Mouse (Mus musculus) stomach, embryonic 14.5 days (tissue): ENCODE results near the gene Trabd2b. TPM values are rescaled to one million over a fixed set of nuclear protein-coding genes. Genes with fewer than 3 reads are reported as not detected.

Experiments used
- ATAC-seq: fragments of 200-750 bp; cut with Nextera tagmentation; 2 replicates; pipeline ENCODE4 v1.8.0; 2017; ENCODE audit warnings: low read depth, moderate TSS enrichment; ENCODE audit not compliant: insufficient number of reproducible peaks, insufficient read depth, low FRiP score
- H3K27ac ChIP-seq: fragments of 300-500 bp; sonication (generic); 2 replicates; pipeline ENCODE4 v1.5.1; 2014; ENCODE audit warnings: mild to moderate bottlenecking, low read length, moderate library complexity, mixed read lengths
- H3K27me3 ChIP-seq: fragments of 300-500 bp; sonication (generic); 2 replicates; pipeline ENCODE4 v1.6.1; 2014; ENCODE audit warnings: low read length, control low read depth, mixed read lengths; ENCODE audit not compliant: control insufficient read depth, insufficient read depth
- H3K36me3 ChIP-seq: fragments of 300-500 bp; sonication (generic); 2 replicates; pipeline ENCODE4 v1.6.1; 2014; ENCODE audit warnings: mild to moderate bottlenecking, control low read depth, low read length, moderate library complexity, mixed read lengths; ENCODE audit not compliant: control insufficient read depth, insufficient read depth
- H3K4me1 ChIP-seq: fragments of 300-500 bp; sonication (generic); 2 replicates; pipeline ENCODE4 v1.6.1; 2014; ENCODE audit warnings: low read length, control low read depth, mixed read lengths; ENCODE audit not compliant: control insufficient read depth, insufficient read depth
- H3K4me2 ChIP-seq: fragments of 300-500 bp; sonication (generic); replicated peaks from 2 replicates; pipeline ENCODE4 v1.6.1; 2014; ENCODE audit warnings: low read depth, low read length, control low read depth
- H3K4me3 ChIP-seq: fragments of 300-500 bp; sonication (generic); 2 replicates; pipeline ENCODE4 v1.5.1; 2014; ENCODE audit warnings: low read depth, low read length, control low read depth
- H3K9ac ChIP-seq: fragments of 300-500 bp; sonication (generic); replicated peaks from 2 replicates; pipeline ENCODE4 v1.6.1; 2014; ENCODE audit warnings: low read depth, mild to moderate bottlenecking, control low read depth, low read length, moderate library complexity, mixed read lengths
- H3K9me3 ChIP-seq: fragments of 300-500 bp; sonication (generic); 2 replicates; pipeline ENCODE4 v1.6.1; 2016; ENCODE audit warnings: low read depth, low read length, control low read depth; ENCODE audit not compliant: control insufficient read depth
- WGBS: fragments of 180-500 bp; shearing (Covaris S2); extraction: QIAGEN DNeasy Blood & Tissue Kit; methylation state at CpG from one replicate; pipeline ENCODE4 v1.1.7; 2014; 5-methylcytosine and 5-hydroxymethylcytosine counted together
- polyA plus RNA-seq: library from polyadenylated mRNA; unstranded; fragments of >200 nt; fragmentation: Nextera tagmentation; extraction: Ambion mirVana; gene quantifications from 2 replicates; pipeline ENCODE4 v1.2.1, GENCODE M21; 2014

The Trabd2b gene
- polyA plus RNA-seq, 1 experiment from 2014 or later, result 0.93 TPM

GRCm38 (mm10) chr4:114495688-114496426, 89.3 kb downstream of the Trabd2b start:
- Histone ChIP-seq H3K4me1 (no peaks in the 10 kb centered on the region), H3K9ac (no peak overlapping the region), H3K36me3 (no peaks in the 10 kb centered on the region), H3K27me3 (no peaks in the 10 kb centered on the region), H3K9me3 (no peaks in the 10 kb centered on the region), H3K27ac (no peak overlapping the region), H3K4me3 (no peak overlapping the region), H3K4me2 (no peak overlapping the region)
- ATAC-seq, result no peak
- WGBS, result 49% methylated on average over 4 of the region's 4 CpGs

GRCm38 (mm10) chr4:114499650-114500049, 93.1 kb downstream of the Trabd2b start:
- no peaks in the 10 kb centered on the region for H3K4me1 ChIP-seq
- H3K4me3 ChIP-seq, result no peak overlapping the region
- H3K36me3 ChIP-seq, result no peaks in the 10 kb centered on the region
- H3K9me3 ChIP-seq, result no peaks in the 10 kb centered on the region
- no peak overlapping the region for H3K9ac ChIP-seq
- no peak for ATAC-seq
- no peak overlapping the region for H3K4me2 ChIP-seq
- H3K27ac ChIP-seq, result no peak overlapping the region
- H3K27me3 ChIP-seq, result no peaks in the 10 kb centered on the region
- 71% methylated on average over 1 of the region's 1 CpGs for WGBS

GRCm38 (mm10) chr4:114500317-114500716, 93.8 kb downstream of the Trabd2b start:
- no peak overlapping the region for H3K9ac ChIP-seq
- H3K27ac ChIP-seq, result no peak overlapping the region
- no peak overlapping the region for H3K4me2 ChIP-seq
- H3K9me3 ChIP-seq, result no peaks in the 10 kb centered on the region
- 35% methylated on average over 7 of the region's 7 CpGs for WGBS
- H3K4me1 ChIP-seq, result no peaks in the 10 kb centered on the region
- no peak for ATAC-seq
- no peaks in the 10 kb centered on the region for H3K36me3 ChIP-seq
- no peak overlapping the region for H3K4me3 ChIP-seq
- no peaks in the 10 kb centered on the region for H3K27me3 ChIP-seq

GRCm38 (mm10) chr4:114501048-114501447, 94.5 kb downstream of the Trabd2b start:
- no peak overlapping the region for H3K4me2 ChIP-seq
- no peaks in the 10 kb centered on the region for H3K36me3 ChIP-seq
- no peak overlapping the region for H3K4me3 ChIP-seq
- H3K9me3 ChIP-seq, result no peaks in the 10 kb centered on the region
- no peaks in the 10 kb centered on the region for H3K27me3 ChIP-seq
- no peak overlapping the region for H3K9ac ChIP-seq
- WGBS, result 86% methylated on average over 1 of the region's 1 CpGs
- no peak for ATAC-seq
- no peak overlapping the region for H3K27ac ChIP-seq
- H3K4me1 ChIP-seq, result no peaks in the 10 kb centered on the region

- ATAC-seq, result no peak
- Histone ChIP-seq H3K9me3 (no peaks in the 10 kb centered on the region), H3K27me3 (no peaks in the 10 kb centered on the region), H3K4me1 (no peaks in the 10 kb centered on the region), H3K4me3 (no peak overlapping the region), H3K36me3 (no peaks in the 10 kb centered on the region), H3K27ac (no peak overlapping the region), H3K9ac (no peak overlapping the region), H3K4me2 (no peak overlapping the region)
- 86% methylated on average over 4 of the region's 4 CpGs for WGBS
Measured at GRCm38 (mm10) chr4:114501611-114502010, 95.1 kb downstream of the Trabd2b start.

- ATAC-seq, result no peak
- Histone ChIP-seq H3K4me2 (no peak overlapping the region), H3K36me3 (no peaks in the 10 kb centered on the region), H3K9ac (no peak overlapping the region), H3K9me3 (no peaks in the 10 kb centered on the region), H3K4me1 (no peaks in the 10 kb centered on the region), H3K4me3 (no peak overlapping the region), H3K27ac (no peak overlapping the region), H3K27me3 (no peaks in the 10 kb centered on the region)
- WGBS, result 57% methylated on average over 11 of the region's 11 CpGs
Measured at GRCm38 (mm10) chr4:114504227-114505041, 97.9 kb downstream of the Trabd2b start.

- Histone ChIP-seq H3K4me2 (no peak overlapping the region), H3K27ac (no peak overlapping the region), H3K27me3 (no peaks in the 10 kb centered on the region), H3K9me3 (no peaks in the 10 kb centered on the region), H3K36me3 (no peaks in the 10 kb centered on the region), H3K9ac (no peak overlapping the region), H3K4me3 (no peak overlapping the region), H3K4me1 (no peaks in the 10 kb centered on the region)
- 81% methylated on average over 6 of the region's 6 CpGs for WGBS
- ATAC-seq, result 0 out of 2 replicates have a peak, but pooled peaks have one; percentile 10
Measured at GRCm38 (mm10) chr4:114509601-114510000, 103.1 kb downstream of the Trabd2b start.

GRCm38 (mm10) chr4:114511649-114512048, 105.1 kb downstream of the Trabd2b start:
- Histone ChIP-seq H3K27me3 (no peaks in the 10 kb centered on the region), H3K4me2 (no peak overlapping the region), H3K9ac (no peak overlapping the region), H3K4me1 (peaks cover 12% of the 10 kb centered on the region; the same call in 1 of the 2 replicates), H3K27ac (no peak overlapping the region), H3K4me3 (no peak overlapping the region), H3K9me3 (no peaks in the 10 kb centered on the region), H3K36me3 (no peaks in the 10 kb centered on the region)
- 92% methylated on average over 3 of the region's 3 CpGs for WGBS
- no peak for ATAC-seq
